Mouse (Mus musculus): ENCODE results near the gene Mbnl2.
A peak's percentile ranks its signal among the peaks of the same experiment; 100 is the strongest.

The Mbnl2 gene

DNA sequence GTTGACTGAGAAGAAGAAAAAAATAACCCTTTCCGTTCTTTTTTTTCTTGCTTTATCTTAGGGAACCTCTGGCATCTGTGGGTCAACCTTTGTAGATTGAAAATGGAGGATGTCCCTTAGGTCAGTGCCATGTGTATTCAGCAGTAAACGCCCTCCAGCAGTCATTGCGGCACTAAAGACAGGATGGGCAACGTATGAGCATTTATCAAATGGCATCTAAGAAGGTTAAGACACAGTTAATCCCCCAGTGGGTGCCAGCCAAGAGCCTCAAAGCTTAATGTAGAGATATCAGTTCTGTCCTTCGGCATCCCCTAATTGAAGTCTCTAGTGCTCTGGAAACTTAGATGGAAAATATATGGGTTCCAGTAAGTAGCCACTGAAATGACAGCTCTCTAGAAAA lies 723 bp upstream of the Mbnl2 start:
- DNase-seq (ENCODE audit: inconsistent ontology term): peak; percentile 22

DNA sequence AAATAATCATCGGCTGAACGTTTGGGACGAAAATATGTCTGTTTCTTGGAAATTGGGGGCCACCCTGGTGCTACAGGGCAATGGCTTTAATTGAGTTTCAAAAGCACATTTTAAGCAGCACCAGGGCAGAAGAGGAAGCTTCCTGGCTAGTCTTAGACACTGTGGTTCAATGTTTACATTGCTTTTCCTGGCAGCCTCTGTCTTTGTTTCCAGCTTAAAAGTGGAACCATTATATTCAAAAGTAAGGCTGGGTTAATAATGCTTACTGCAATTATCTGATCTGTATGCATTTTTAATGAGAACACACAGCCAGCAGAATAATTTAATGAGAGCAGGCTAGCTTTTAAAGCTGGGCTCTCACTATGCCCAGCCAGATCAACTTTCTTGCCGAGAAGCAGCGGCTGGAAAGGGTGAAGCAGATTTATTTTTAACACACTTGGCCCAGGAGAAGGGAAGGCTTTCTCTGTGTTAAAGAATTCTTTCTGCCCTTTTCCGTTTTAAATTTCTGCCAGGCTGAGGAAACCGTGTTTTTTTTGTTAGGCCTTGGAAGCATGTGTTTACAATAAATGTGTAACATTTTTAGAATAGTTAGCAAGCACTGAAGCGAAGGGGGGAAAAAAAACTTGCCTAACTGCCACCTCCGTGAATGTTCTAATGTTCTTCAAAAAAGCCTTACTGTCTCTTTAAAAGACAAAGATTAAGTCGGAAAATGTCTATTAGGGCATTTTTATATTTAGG lies 1.0 kb downstream of the Mbnl2 start:
- peak; percentile 47 for DNase-seq (ENCODE audit: inconsistent ontology term)

DNA sequence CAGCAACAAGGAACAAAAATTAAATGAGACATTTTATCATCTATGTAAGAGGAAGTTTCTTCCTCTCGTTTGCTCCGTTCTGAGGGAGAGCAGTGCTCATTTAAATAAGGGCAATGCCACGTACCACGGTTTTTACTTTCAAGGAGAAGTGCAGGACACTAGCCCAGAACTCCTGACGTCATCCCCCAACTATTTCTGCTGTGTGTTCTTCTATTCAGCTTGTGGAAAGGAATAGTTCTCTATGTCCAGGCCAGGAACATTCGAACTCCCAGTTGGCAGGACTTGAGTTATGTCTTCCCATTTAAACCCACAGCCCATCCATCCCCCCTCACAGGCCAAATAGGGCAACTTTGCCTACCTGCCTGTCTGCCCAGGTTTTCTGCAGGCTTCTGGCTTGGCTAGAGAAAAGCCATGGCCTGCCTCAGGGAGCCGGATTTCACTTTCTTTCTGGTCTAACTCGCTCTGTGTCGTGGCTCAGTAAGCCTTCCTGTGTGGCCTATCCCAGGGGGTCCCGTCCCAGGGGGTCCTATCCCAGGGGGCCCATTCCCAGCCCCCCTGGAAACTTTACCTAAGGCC lies 1.7 kb downstream of the Mbnl2 start:
- DNase-seq (ENCODE audit: inconsistent ontology term): peak; percentile 89

DNA sequence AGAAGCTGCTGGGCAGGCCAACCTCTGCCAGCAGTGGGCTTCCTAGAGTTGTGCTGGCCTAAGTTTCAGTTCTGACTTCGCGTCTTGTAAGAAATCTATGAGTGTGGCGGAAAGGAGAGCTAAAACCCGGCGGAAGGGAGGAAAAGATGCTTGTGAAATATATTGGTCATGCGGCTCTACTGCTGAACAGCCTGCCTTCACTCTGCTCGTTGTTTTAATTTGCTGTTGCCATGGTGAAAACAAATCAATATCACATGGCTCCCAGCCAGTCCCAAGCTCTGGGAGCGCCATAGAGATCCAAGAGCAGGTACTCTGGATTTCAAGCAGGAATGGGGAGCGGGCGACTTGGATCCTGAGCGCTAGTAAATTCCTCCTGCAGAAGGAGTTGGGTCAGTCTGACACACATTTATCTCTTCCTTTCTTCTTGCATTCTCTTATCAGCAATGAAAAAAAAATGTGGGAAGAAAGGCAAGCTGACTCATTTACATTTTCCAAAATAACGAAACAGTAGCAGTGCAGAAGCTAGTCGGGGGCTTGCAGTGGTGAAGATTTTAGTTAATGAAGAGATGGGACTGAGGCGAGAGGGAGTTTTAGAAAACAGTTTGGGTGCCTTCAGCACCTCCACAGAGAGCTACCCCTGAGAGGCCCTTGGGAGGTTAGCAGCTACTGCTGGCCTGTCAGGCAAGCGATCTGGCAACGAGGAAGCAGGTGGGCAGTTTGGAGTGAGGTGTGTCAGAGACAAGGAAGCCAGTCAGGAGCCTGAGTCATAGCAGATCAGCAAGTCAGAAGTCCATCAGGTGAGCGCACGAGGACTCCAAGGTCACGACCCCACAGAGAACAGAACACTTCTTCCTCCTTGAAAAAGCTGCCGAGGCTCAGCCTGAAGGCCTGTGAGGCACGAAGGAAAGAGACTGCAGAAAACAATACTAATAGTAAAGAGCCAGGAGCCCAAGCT lies 3.1 kb downstream of the Mbnl2 start:
- DNase-seq (ENCODE audit: inconsistent ontology term): peak; percentile 67

DNA sequence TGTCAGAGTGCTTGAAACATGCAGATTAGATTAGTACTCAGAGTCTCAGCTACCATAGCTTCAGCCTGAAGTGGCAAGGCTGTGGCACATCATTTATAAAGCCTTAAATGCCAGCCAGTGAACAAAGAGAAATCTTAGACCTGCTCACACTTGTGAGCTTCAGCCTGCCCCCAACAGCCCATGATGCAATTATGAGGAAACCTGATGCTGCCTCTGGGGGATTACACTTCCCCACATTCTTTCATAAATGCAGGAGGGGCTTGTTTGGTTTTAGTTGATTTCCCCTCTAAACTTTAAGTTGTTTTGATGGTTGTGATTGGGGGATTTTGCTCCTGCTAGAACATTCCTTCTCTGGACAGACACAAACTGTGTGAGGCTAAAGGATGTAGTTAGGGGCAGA lies 4.7 kb downstream of the Mbnl2 start:
- no peak for DNase-seq (ENCODE audit: inconsistent ontology term)

DNA sequence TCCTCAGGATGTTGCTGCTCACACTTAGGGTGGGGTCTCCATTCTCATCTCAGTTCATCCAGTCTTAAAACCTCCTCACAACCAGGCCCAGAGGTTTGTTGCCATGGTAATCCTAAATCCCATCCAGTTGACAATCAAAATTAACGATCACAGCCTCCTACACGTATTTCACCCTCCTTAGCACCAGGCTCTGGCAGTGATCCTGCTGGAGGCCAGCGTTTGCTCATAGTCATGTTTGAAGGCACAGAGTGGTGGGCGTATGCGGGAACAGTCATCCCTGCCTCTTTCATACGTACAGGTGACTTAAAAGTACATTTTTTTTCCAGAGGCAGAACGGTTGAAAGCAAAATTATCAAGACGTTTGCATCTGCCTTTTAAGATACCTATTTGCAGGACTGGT lies 8.3 kb downstream of the Mbnl2 start:
- no peak for DNase-seq (ENCODE audit: inconsistent ontology term)

DNA sequence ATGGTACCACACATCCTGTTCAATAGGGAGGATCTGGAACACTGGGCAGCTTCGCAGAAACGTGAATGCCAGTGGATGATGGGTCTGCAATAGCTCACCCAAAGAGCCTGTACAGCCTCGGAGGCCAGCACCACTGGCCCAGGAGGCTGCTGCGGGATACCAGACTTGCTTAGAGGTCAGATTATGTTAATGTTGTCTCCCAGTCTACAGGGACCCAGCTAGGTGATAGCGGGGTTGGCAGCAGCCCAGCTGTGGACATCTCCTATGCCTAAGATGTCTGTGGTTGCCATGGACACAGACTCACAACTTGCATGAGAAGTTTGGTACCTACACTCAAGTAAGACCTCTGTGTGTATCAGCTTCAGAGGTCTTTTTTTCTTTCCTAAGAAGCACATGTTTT lies 9.0 kb downstream of the Mbnl2 start:
- no peak for DNase-seq (ENCODE audit: inconsistent ontology term)

DNA sequence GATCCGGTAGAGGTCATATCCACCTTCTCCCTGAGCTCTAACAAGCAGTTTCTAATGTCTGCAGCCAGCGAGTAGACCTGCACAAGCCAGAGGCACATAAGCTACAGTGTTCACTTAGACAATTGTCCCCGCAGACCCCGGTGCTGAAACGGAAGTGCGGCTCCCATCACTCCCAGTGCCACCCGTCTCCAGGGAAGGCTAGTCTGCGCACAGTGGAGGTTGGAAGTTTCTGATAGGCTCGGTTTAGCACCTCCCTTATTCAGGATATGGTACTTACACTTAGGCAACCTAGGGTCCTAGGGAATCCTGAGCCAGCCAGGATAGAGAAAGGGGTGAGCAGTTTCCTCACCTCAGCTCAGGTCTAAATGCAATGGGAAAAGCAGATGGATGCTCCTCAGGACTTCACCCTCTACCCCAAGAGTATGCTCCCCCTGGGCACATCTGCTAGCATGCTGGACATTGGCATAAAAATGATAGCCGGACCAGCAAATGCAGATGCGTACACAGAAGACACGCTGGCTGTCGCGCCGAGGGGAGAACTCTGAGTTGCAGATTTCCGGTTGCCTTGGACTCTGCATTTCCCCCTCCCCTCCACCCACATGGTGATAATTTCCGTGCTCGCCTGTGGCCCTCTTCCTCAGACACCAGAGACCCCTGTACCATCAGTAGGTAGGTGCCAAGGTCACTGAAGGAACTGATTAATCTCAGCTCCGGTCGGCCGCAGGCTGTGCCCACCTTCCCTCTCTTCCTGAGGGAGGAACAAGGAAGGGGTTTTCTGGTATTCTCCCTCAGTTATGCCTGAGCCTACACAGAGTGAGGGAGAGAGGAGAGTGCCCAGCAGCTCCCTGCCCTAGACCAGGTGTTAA lies 11.9 kb downstream of the Mbnl2 start:
- DNase-seq (ENCODE audit: inconsistent ontology term): no peak

DNA sequence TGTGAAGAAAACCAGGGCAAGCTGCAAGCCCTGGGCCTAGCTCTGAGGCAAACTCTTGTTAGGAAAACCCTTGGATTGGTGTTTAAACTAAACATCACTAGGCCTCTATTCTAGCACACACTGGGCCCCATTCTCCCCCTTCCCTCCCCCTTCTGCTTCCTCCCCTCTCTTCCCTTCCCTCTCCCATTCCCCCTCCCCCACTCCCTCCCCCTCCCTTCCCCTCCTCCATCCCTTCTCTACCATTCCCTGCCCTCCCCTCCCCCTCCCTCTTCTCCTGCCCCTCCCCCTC lies 12.5 kb downstream of the Mbnl2 start:
- DNase-seq (ENCODE audit: inconsistent ontology term): no peak

DNA sequence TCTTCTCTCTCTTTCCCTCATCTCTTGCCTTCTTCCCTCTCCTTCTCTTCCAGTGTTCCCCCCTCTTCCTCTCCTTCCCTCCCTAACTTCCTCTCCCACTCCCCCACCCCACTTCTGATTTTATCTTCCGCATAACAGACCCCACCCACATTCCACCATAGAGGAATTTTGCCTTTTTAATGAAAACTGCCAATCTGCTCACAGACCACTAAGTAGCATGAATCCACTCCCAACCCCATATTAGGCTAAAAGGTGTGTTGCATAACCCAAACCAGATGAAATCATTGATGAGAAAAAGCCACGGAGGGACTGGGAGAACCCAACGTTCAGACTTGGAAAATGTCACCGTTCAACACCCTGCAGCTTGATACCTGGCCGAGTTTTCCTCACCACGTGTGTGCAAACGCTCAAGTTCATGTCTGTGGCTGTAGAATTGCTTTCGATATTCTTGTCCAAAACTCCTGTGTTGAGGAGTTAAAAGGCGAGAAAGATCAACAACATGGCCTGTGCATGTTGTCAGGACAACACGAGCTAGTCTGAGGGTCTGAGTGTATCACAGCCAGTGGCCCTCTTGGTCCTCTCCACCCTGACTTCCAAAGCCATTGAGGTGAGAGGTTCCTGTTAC lies 13.0 kb downstream of the Mbnl2 start:
- DNase-seq (ENCODE audit: inconsistent ontology term): no peak

DNA sequence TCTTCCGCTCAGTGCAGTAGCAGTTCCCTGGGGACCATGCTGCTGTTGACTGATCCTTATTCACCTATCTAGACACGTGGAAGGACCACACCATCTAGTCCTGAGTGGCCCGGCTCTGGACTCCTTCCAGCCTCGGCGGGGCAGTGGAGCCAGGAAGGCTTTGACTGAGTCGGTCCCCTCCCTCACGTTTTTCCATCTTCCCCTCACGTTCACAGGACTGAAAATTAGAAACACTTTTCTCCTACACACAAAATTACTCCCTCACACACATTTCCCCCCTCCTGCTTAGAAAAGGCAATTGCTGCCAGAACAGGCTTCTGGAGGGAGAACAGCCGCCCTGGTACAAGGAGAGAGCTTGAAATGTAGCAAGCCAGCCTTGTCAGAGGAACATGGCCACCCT lies 13.6 kb downstream of the Mbnl2 start:
- no peak for DNase-seq (ENCODE audit: inconsistent ontology term)

DNA sequence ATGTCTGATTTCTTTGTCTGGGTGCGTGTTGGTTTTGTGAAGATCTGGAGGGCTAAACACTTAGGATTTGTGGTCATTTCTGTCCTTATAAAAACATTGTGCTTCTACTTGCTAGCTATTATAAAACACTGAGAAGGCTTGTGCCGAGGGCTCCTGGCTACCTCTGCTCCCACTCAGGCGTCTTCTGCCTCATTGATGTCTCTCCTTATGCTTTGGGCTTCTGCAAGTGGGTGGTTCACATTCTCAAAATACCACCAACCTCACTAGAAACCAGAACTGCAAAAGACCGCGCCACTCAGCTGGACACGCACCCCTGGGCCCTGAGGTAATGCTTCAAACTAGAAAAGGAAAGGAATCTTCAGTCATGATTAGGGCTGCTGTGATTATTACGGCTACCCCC lies 14.1 kb downstream of the Mbnl2 start:
- DNase-seq (ENCODE audit: inconsistent ontology term): no peak

DNA sequence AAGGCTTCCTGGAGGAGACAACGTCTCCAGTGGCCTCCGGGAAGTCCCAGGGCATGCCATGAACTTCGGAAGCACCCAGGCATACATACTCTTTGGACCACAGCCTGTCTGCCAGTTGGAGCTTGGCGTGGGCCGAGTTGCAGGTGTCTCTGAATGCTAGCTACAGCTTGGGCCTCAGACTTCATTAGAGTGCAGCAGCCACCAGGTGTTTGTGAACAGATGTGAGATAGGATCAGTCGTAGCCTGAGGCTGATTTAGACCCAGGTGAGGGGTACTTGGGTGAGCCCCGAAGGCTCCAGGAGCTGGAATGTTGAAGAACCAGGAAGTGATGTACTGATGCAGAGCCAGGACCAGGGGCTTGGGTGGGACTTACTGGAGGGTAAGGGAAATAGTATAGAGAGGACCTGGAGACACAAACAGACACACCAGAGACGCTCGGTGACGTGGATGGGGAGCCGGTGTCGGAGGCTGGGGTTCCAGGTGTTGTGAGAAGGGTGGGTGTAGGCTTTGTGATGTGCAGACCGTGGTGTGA lies 15.8 kb downstream of the Mbnl2 start:
- no peak for DNase-seq (ENCODE audit: inconsistent ontology term)

DNA sequence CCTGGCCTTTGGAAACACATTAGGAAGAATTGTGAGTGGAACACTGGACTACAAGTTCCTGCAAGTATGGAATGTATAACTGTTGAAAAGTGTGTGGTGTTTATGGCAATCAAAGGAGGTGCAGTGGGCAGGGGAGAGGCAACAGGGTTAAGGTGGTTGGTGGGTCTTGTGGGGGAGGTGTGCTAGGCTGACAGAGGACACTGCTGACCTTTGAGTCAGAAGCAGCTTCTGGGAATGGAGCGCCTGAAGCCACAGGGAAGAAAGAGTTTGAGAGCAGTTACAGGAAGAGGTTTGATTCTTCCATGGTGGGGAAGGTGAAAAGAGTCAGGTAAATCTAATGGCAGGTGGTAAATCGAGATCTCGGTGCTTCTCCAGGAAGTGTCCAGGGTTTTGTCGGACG lies 16.7 kb downstream of the Mbnl2 start:
- no peak for DNase-seq (ENCODE audit: inconsistent ontology term)

DNA sequence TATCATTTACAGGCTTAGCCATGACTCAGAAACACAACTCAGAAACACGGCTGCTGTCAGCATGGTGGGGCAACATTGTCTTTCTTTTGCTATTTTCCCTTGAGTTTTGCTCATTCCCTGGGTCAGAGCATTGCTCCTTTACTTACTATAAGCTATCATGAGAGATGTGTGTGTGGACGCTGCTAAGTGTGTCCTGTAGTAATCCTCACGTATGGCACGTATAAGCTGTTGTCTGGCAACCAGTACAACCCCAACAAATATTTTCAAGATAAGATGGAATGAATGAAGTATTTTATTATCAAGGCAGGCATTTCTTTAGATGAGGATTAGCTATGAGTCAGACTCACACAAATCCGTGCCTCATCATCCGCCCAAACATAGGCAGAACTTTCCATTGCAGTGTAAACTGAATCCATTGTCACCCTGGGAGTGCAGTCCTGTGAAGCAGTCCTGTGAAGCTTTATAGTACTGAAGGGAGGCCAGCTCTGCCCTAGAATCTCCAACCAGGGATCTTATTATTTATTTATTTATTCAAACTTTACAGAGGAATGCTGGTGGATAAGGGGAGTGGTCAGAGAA lies 17.2 kb downstream of the Mbnl2 start:
- no peak for DNase-seq (ENCODE audit: inconsistent ontology term)

DNA sequence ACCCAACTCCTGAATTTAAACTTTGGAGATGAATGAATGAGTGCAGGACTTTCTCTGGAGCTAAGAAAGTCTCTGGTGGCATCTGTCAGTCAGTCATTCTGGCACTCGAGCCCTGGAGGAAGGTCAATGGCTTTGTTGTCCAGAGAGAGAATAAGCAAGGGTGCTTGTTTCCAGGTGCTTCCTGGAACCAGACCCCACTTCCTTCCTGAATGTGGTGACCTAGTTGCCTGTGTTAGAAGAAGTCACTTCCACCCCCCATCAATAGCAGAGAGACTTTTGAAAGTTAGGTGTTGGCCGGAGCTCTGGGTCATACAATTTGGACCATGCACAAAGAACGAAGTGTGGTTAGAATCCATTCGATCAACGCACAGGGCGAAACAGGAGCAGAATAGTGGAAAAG lies 19.0 kb downstream of the Mbnl2 start:
- no peak for DNase-seq (ENCODE audit: inconsistent ontology term)

DNA sequence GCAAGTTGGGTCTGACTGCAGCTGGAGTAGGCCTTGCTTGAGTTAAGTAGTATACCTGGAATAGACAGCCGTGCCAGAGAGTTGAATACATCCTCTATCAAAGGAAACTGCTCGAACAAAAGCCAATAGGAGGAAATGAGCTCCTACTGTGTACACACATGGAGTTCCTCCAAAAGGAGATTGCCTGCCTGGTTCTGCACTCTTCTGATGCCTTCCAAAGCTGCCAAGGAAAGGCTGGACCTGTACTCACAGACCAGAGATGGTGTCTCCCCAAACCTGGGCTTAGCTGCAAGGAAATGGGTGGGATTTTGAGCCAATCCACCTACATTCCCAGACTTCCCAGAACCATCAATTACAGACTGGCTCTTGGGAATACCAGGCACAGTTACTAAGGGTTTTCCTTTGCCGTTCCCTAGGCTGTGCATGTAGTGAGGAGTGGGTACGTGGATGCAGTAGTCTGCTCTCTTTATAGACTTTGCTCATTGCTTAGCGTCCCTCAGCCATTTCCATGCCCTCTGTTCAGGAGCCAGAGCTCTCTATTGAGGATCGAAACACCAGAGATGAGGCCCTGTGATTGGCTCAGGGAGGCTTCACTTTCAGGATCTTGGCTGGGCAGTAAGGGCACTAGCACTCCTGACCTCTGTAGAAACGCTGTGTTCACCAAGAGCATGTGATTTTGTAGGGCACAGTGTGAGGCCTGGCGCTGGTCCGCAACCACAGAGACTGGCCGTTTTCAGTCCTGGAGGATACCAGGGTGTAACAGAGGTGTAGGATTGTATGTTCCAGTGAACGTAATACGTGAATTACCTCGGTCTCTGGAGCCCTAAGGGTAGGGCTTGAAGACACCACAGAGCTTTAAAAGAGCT lies 20.1 kb downstream of the Mbnl2 start:
- DNase-seq (ENCODE audit: inconsistent ontology term): no peak

DNA sequence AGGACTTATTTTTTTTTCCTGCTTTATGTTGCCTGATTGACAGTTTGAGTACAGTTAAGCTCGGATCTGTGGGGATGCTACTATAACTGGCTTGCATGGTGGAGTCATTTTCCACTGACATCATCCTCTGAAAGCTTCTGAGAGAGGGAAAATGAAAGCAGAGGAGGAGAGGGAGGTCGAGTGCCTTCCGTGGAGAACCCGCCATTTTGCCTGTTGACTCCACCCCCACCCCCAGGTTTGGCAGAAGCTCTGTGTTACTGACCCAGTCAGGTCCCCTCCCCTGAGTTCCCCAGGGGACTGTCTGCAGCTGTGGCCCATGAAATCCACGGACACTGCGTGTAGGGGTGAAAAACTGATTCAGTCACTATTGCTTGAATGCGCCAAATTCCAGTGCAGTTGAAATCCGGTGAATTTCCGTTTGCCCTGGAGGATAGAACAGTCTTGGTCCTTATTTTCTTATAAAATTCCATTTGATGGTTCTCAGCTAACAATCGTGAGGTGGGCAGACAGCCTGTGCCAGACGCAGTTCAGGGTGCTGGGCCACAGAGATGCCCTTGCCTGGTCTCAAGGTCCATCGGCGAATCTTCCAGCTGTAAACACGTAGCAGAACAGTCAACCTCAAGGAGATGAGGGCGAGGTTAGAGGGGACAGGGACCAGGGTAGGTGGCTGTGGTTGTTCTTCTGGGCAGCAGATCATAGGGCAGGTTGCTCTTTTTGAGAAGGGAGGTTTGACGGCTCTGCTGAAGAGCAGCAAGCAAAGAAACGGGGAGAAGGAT lies 20.9 kb downstream of the Mbnl2 start:
- DNase-seq (ENCODE audit: inconsistent ontology term): peak; percentile 69

DNA sequence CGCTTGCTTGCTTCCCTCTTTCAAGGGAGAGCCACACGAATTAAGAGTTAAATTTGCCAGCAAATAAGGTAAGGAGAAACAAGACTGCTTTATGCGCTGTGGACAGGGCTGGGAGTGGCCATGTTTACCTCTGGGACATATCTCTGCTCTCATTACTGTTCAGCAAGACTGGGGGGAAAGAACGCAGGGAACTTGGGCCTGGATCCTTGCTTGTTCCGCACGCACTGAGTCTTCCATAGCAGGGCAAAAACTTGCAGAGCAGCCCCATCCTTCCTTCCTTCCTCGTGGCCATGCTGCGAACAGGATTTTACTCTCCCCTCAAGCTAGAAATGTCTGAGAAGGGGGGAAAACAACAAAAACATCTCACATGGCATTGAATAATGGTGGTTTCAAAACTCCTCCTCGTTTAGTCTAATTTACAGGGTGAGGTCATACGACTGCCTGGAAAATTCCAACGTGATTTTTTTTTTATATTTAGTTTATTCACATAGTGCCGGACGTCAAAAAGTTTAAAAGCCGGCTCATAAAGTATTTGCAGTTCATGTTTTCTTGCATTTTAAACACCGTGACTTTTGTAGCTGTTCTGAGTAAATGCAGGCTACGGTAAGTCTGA lies 21.8 kb downstream of the Mbnl2 start:
- DNase-seq (ENCODE audit: inconsistent ontology term): peak; percentile 54
